Mouse (Mus musculus) layer of hippocampus, adult 18-20 months (tissue): ENCODE measurements around the gene Rhbdf2. TPM values are rescaled to one million over a fixed set of nuclear protein-coding genes. Genes with fewer than 3 reads are reported as not detected.
"Not testable (repeated sequence)": the region's sequence is repeated elsewhere in the genome, so short reads cannot be mapped to it uniquely, and the experiment has no call there.

Experiments
- DNase-seq, 2 experiments: peaks; one replicate each; pipeline ENCODE4 v3.0.0; 2022; ENCODE audit warnings: low spot score in 2 of 2
- total RNA-seq, 2 experiments: library from RNA; stranded (reverse); gene quantifications; 2 replicates each; pipeline ENCODE4 v1.2.3; 2021

The Rhbdf2 gene
- total RNA-seq, 2 experiments from 2014 or later: 1.1 to 1.3 TPM

DNA sequence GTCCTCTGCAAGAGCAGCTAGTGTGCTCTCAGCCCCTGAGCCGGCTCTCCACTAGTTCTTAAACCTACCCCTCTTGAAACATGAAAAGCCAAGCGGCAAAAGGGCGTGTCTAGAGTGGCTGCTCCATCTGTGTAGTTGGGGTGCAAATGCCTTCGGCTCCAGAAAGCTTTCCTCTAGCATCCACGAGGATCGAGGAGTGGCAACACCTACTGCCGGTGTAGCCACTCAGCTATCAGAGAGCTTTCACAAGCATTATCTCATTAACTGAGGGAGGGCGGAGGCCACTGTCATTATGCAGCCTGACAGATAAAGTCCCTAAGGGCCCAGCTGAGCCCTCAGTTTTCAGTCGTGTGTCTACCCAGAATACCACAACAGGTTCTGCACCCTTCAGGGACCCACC lies 6.7 kb downstream of the Rhbdf2 start:
- no peak for DNase-seq

- DNase-seq: no peak
These were observed 7.3 kb downstream of the Rhbdf2 start for GRCm38 (mm10) chr11:116619561-116619960.

DNA sequence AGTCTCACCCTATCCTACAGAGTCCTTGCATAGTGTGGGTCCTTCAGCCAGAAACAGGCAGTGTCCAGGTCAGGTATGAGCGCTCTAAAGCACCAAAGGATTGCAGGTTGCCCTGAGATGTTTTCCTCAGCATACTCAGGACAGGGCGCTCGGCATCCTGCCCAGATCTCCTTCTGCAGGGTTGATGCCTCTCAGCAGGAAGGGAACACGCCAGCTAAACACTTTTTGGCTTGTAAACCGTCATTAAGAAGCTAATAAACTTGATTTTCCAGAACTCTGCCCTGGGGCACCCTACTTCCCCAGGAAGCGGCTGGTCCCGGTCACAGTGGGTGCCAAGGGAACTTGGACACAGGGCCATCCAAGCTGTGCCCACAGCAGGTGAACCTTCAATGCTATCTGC lies 7.7 kb downstream of the Rhbdf2 start:
- DNase-seq: no peak

- DNase-seq: no peak
These were observed 8.2 kb downstream of the Rhbdf2 start for GRCm38 (mm10) chr11:116618666-116619065.

- DNase-seq: peak in 1 of 2 experiments; percentile 43
These were observed 9.2 kb downstream of the Rhbdf2 start for GRCm38 (mm10) chr11:116617641-116618040.

DNA sequence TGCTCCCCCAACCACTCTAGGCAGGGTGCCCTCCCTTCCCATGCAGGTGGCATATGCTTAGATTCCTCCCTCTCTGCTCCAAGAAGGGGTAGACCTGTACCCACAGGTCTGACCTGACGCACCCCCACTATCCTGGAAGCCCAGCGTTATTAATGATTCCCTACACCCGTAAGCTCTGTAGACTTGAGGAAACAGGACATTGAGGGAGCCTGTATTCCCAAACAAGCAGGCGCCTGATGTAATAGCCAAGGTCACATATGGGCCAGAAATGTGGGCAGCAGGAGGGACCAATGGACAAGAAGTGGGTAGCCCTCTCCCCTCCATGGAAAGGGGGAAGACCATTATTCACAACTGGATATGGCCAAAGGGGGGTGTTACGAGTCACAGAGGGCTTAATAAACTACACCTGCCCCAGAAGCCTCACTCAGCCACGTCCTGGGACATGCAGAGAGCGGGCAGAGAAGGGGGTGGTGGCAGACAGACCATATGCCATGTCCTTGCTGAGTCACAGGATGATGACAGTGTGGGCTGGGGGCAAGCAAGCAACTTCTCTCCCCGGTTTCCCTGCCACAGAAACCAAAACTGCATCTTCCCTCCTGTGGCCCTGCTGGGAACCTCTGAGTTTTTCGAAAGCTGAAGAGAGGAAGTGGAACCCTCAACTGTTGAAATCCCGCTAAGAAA lies 10.2 kb downstream of the Rhbdf2 start:
- DNase-seq: no peak

- DNase-seq: no peak
These were observed 10.9 kb downstream of the Rhbdf2 start for GRCm38 (mm10) chr11:116615735-116616437.

- no peak for DNase-seq
These were observed 13.6 kb downstream of the Rhbdf2 start for GRCm38 (mm10) chr11:116613234-116613633.

DNA sequence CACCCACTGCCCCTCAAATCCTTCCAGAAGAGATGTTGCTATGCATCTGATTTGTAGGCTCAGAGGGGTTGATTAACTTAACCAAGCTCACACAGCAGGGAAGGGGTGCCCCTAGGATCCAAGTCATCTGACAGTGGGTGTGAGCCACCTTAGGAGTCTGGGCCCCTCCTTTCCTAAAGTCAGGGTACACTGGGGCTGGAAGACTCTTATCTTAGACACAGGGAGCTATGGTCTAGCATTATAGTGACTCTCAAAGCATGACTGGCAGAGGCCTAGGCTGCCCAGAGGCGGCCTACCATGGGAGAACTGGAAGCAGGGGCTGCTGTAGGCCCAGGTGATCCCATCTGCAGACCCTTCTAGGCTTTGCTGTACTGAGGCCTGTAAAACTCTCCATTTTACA lies 14.3 kb downstream of the Rhbdf2 start:
- DNase-seq: no peak

- DNase-seq: no peak
These were observed 14.9 kb downstream of the Rhbdf2 start for GRCm38 (mm10) chr11:116611883-116612282.

DNA sequence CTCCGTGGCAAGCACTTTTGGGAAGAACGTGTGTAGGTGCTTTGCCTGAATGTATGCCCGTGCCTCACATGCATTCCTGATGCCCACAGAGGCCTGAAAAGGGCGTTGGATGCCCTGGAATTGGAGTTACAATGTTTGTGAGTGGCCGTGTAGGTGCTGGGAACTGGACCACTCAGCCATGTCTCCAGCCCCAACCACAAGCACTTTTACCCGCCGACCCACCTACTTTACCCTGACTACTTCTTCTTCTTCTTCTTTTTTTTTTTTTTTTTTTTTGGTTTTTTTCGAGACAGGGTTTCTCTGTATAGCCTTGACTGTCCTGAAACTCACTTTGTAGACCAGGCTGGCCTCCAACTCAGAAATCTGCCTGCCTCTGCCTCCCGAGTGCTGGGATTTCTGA lies 15.7 kb downstream of the Rhbdf2 start:
- not testable (repeated sequence) for DNase-seq

GRCm38 (mm10) chr11:116609965-116610630 lies 16.7 kb downstream of the Rhbdf2 start:
- no peak for DNase-seq

GRCm38 (mm10) chr11:116607717-116608116 lies 19.1 kb downstream of the Rhbdf2 start:
- no peak for DNase-seq

DNA sequence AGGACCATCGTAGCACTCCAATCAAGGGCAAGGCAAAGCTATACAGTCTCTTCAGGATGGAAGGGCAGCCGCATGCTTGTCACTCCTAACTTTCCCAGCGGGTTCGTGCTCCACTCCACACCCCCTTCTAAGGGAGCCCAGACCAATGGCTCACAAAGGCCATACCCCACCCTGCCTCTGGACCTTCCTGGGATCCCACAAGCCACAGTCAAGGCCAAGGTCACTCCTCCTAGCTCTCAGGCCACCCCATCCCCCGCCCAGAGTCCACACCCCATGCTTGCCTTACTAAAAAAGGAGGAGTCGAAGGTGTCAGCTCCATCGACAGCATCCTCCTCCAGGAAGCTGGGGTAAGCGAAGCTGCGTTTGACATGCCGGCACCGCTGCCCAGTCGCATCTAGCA lies 22.7 kb downstream of the Rhbdf2 start:
- no peak for DNase-seq

DNA sequence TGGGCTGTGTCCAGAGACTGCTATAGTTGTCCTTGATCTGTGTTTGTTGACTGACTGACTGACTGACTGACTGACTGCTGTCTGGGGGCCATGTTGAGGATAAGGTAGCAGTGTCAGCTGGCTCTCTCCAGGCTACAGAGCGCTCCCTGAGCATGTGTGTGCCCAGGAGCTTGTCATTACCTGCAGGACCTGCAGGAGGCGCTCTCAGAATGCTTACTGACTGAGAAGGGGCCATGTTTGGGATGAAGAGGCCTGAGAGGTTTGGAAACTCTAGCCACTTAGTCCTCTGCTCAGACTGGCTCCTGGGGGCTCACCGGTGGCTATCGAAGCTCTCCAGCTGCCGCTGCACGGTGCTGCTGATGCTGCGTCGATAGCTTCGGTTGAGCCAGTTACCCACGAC lies 23.5 kb downstream of the Rhbdf2 start:
- no peak for DNase-seq

DNA sequence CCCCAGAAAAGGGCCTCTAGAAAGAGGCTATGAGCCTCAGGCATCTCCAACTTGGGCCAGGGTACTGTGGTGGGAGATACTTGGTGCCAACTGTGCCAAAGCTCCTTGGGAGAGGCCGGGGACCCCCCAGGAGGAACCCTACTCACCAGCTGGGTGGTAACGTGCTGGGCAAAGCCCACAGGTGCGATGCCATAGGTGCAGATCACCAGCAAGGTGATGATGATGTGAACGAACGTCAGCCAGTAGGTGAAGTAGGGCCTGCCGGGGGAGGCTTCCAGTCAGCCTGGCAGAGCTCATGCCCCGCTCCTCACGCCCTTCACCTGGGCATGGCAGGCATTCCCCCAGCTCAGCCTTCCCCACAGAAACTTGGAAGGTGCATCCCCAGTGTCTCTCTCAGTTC lies 24.8 kb downstream of the Rhbdf2 start:
- no peak for DNase-seq

DNA sequence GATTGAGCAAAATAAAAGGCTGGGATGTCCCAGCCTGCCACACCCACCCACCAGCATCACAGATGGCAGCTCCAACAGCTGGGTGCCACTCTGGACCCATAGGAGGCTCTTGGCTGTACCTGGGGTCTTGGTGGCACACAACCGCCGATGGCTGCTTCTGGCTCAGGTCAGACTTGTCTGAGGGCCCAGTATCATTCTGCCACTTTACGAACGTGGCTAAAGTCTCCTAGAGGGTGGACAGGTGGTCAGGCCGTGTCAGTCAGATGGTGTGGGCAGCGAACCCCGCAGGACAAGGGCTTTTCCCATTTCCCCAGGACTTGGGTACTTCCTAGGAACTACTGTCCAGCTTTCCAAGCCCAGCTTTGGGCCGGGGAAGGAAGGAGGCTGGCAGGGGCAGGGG lies 25.7 kb downstream of the Rhbdf2 start:
- DNase-seq: no peak

- no peak for DNase-seq
These were observed 27.6 kb downstream of the Rhbdf2 start for GRCm38 (mm10) chr11:116599230-116599629.

DNA sequence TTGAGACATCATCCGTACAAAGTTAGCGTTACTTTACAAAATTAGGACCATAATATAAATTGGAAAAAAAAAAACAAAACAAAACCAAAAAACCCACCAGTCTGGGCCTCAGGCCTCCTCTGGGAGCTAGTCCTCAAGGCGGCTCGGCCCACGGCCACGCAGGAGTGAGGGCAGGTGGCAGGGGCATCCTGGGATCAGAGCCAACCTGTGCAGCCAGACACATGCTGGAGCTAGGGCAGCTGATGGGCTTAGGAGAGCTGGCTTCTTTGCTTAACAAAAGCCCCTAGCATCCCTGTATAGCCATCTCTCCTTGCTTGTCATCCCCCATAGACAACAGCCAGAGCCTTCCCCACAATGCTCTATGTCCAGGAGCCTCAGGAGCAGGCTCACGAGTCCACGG lies 28.6 kb downstream of the Rhbdf2 start:
- no peak for DNase-seq

DNA sequence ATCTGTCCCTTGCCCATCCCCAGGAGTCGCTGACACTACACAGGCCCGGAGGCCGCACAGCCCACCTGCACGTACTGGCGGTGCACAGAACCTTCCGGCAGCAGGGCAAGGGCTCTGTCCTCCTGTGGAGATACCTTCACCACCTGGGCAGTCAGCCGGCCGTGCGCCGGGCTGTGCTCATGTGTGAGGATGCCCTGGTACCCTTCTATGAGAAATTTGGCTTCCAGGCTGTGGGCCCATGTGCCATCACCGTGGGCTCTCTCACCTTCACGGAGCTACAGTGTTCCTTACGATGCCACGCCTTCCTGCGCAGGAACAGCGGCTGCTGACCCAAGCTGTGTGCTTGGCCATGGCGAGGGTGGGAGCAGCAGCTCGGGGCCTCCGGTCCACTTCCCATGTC lies 30.1 kb downstream of the Rhbdf2 start:
- DNase-seq: no peak

GRCm38 (mm10) chr11:116593345-116593744 lies 33.5 kb downstream of the Rhbdf2 start:
- DNase-seq: no peak

- peak; percentile 87 to 98 for DNase-seq
These were observed 34.4 kb downstream of the Rhbdf2 start for GRCm38 (mm10) chr11:116592428-116592827.
